In the genomic region with DNA sequence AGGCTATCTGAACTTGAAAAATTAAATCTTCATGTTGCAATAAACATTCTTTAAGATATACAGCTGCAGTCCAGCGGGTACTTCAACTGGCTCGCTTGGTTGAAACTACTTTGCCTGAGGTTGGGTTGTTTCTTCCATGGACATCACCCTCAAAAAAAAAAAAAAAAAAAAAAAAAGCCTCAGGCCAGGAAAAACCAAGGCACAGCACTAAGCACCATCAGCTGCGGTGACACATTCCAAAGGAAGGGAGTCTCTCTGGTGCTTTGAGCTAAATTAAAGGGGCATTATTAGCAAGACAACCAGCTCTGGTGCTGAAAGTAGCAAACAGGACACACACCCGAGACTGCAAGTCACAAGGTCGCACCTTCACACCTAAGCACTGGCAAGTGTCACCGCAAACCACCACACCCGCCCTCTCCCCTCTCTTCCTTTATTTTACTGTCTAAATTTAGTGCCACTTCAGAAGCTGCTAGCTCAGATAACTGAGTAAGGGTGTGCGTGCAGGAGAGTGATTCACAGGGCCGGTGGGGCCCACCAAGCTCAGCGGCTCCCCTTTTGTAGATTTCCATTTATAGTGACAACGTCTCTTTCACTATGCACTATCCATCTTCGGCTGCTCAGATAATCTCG, we compare ENCODE assay signal across 10 mouse cellular contexts.
DNase-seq lines count a peak whose midpoint lies in the region; ATAC-seq and TF ChIP-seq lines count a peak whose summit lies in the region.
"Had no signal": no experiment of that assay in that cellular context is flagged by ENCODE, and none has a peak within 500 bp of the region (broad histone marks: within the 10 kb centered on the region; RNA-seq: fewer than 3 reads in every experiment).

No protein-coding gene starts in this region.

- no peak overlapping the region for H3K4me3 ChIP-seq in kidney, adult 2 months (ENCODE audit: insufficient read depth, low read depth, low read length)
- H3K4me3 ChIP-seq in hindbrain, embryonic 13.5 days: no peak overlapping the region

- TF ChIP-seq POLR2A in kidney, adult 2 months (IDR thresholded peaks at IDR 0.05; ENCODE audit: low read depth, low read length): no peak

- H3K27me3 ChIP-seq in kidney, adult 2 months (replicated peaks; ENCODE audit: control insufficient read depth, insufficient read depth, low read length): no peaks in the 10 kb centered on the region
- H3K27me3 ChIP-seq in hindbrain, embryonic 13.5 days: no peaks in the 10 kb centered on the region

- peak; percentile 82 for ATAC-seq in CD4-positive, CD25-positive, alpha-beta regulatory T cell, adult 4 months
- ATAC-seq in hindbrain, embryonic 13.5 days (ENCODE audit: low FRiP score): no peak
- ATAC-seq: lung, postnatal 0 days had no signal

- no peaks in the 10 kb centered on the region for H3K36me3 ChIP-seq in kidney, adult 2 months (ENCODE audit: control insufficient read depth, insufficient read depth, low read length)
- no peaks in the 10 kb centered on the region for H3K36me3 ChIP-seq in hindbrain, embryonic 13.5 days

- no peak overlapping the region for H3K27ac ChIP-seq in kidney, adult 2 months (ENCODE audit: insufficient read depth, low read depth, low read length)
- no peak overlapping the region for H3K27ac ChIP-seq in hindbrain, embryonic 13.5 days

- WGBS in kidney, adult 2 months: 51% methylated on average over 13 of the region's 13 CpGs
- 77% methylated on average over 13 of the region's 13 CpGs for WGBS in hindbrain, embryonic 13.5 days

- no peaks in the 10 kb centered on the region for H3K9me3 ChIP-seq in hindbrain, embryonic 13.5 days

- no peak overlapping the region for H3K9ac ChIP-seq in hindbrain, embryonic 13.5 days

- TF ChIP-seq CTCF in kidney, adult 2 months (conservative IDR thresholded peaks at IDR 0.05; ENCODE audit: insufficient read depth, insufficient read length, low read depth, low read length): no peak

- H3K4me2 ChIP-seq in hindbrain, embryonic 13.5 days: no peak overlapping the region

- peak; percentile 86 for DNase-seq in MEL-GATA-1-ER (ENCODE audit: extremely low read depth, low read depth)
- peak; percentile 84 for DNase-seq in induced T-regulatory cell, adult 2 months (ENCODE audit: low read depth)
- DNase-seq in natural killer cell, adult 2 months (ENCODE audit: low spot score in 2 of 2): peak; percentile 72 to 81
- DNase-seq in kidney, adult 2 months: no peak
- no peak for DNase-seq in layer of hippocampus, postnatal 25 days (ENCODE audit: extremely low spot score in 1 of 2, low spot score in 1 of 2)
- DNase-seq: cerebellum, adult 18-20 months; layer of hippocampus, postnatal 36 days had no signal

- H3K4me1 ChIP-seq in kidney, adult 2 months (ENCODE audit: control insufficient read depth, insufficient read depth, low read length): peaks cover 4% of the 10 kb centered on the region
- no peaks in the 10 kb centered on the region for H3K4me1 ChIP-seq in hindbrain, embryonic 13.5 days (replicated peaks)

Comparison
In these comparisons a context has a peak if more than half of its experiments do, and no peak if none do; other contexts are left out.
1. DNase-seq: peak in MEL-GATA-1-ER (single experiment), induced T-regulatory cell, adult 2 months (single experiment) and natural killer cell, adult 2 months (2 of 2); none in kidney, adult 2 months (single experiment) and layer of hippocampus, postnatal 25 days (0 of 2).